Mouse (Mus musculus): ENCODE results near the gene Rasgrp2. TPM values are rescaled to one million over a fixed set of nuclear protein-coding genes. Genes with fewer than 3 reads are reported as not detected.

The Rasgrp2 gene
- polyA plus RNA-seq, 1 experiment from 2014 or later: 121 TPM

GRCm38 (mm10) chr19:6370175-6370574 lies 29.0 kb upstream of the Rasgrp2 start:
- H3K36me3 ChIP-seq (ENCODE audit: insufficient read depth, low read length): peaks cover 80% of the 10 kb centered on the region
- no peak for ATAC-seq (ENCODE audit: low FRiP score, low TSS enrichment)
- WGBS: 93% methylated on average over 2 of the region's 2 CpGs

GRCm38 (mm10) chr19:6372433-6372832 lies 26.7 kb upstream of the Rasgrp2 start:
- H3K9ac ChIP-seq (replicated peaks; ENCODE audit: low read length): no peak overlapping the region
- H3K27ac ChIP-seq (ENCODE audit: low read length): no peak overlapping the region
- no peak overlapping the region for H3K4me2 ChIP-seq (replicated peaks; ENCODE audit: low read depth, low read length)
- no peaks in the 10 kb centered on the region for H3K4me1 ChIP-seq (ENCODE audit: insufficient read depth, low read length)
- peaks cover 86% of the 10 kb centered on the region for H3K36me3 ChIP-seq (ENCODE audit: insufficient read depth, low read length)
- no peak for ATAC-seq (ENCODE audit: low FRiP score, low TSS enrichment)
- no peaks in the 10 kb centered on the region for H3K27me3 ChIP-seq (ENCODE audit: insufficient read depth, low read length)
- WGBS: 94% methylated on average over 3 of the region's 3 CpGs
- no peak overlapping the region for H3K4me3 ChIP-seq (ENCODE audit: low read length)
- H3K9me3 ChIP-seq (ENCODE audit: low read length): no peaks in the 10 kb centered on the region

More at GRCm38 (mm10) chr19:6370175-6370574, 29.0 kb upstream of the Rasgrp2 start:
- Histone ChIP-seq H3K9ac (replicated peaks; ENCODE audit: low read length) (no peak overlapping the region), H3K9me3 (ENCODE audit: low read length) (no peaks in the 10 kb centered on the region), H3K4me1 (ENCODE audit: insufficient read depth, low read length) (peaks cover 12% of the 10 kb centered on the region), H3K27ac (ENCODE audit: low read length) (no peak overlapping the region), H3K4me2 (replicated peaks; ENCODE audit: low read depth, low read length) (no peak overlapping the region), H3K27me3 (ENCODE audit: insufficient read depth, low read length) (no peaks in the 10 kb centered on the region), H3K4me3 (ENCODE audit: low read length) (no peak overlapping the region)

- Histone ChIP-seq H3K4me1 (ENCODE audit: insufficient read depth, low read length) (no peaks in the 10 kb centered on the region), H3K9me3 (ENCODE audit: low read length) (no peaks in the 10 kb centered on the region), H3K4me3 (ENCODE audit: low read length) (no peak overlapping the region), H3K27ac (ENCODE audit: low read length) (no peak overlapping the region), H3K4me2 (replicated peaks; ENCODE audit: low read depth, low read length) (no peak overlapping the region), H3K36me3 (ENCODE audit: insufficient read depth, low read length) (peaks cover 87% of the 10 kb centered on the region), H3K27me3 (ENCODE audit: insufficient read depth, low read length) (no peaks in the 10 kb centered on the region), H3K9ac (replicated peaks; ENCODE audit: low read length) (no peak overlapping the region)
- ATAC-seq (ENCODE audit: low FRiP score, low TSS enrichment): peak; percentile 49
- WGBS: 68% methylated on average over 12 of the region's 12 CpGs
These were observed 25.4 kb upstream of the Rasgrp2 start for GRCm38 (mm10) chr19:6373539-6374400.

GRCm38 (mm10) chr19:6374571-6374970 lies 24.6 kb upstream of the Rasgrp2 start:
- H3K36me3 ChIP-seq (ENCODE audit: insufficient read depth, low read length): peaks cover 82% of the 10 kb centered on the region
- 96% methylated on average over 9 of the region's 10 CpGs for WGBS
- H3K4me2 ChIP-seq (replicated peaks; ENCODE audit: low read depth, low read length): no peak overlapping the region
- H3K4me1 ChIP-seq (ENCODE audit: insufficient read depth, low read length): no peaks in the 10 kb centered on the region
- 0 out of 2 replicates have a peak, but pooled peaks have one; percentile 5 for ATAC-seq (ENCODE audit: low FRiP score, low TSS enrichment)
- H3K9me3 ChIP-seq (ENCODE audit: low read length): no peaks in the 10 kb centered on the region
- H3K4me3 ChIP-seq (ENCODE audit: low read length): no peak overlapping the region
- H3K9ac ChIP-seq (replicated peaks; ENCODE audit: low read length): no peak overlapping the region
- no peak overlapping the region for H3K27ac ChIP-seq (ENCODE audit: low read length)
- no peaks in the 10 kb centered on the region for H3K27me3 ChIP-seq (ENCODE audit: insufficient read depth, low read length)

GRCm38 (mm10) chr19:6375423-6376254 lies 23.5 kb upstream of the Rasgrp2 start:
- no peak overlapping the region for H3K9ac ChIP-seq (replicated peaks; ENCODE audit: low read length)
- ATAC-seq (ENCODE audit: low FRiP score, low TSS enrichment): no peak; the same call in 1 of the 2 replicates
- H3K36me3 ChIP-seq (ENCODE audit: insufficient read depth, low read length): peaks cover 78% of the 10 kb centered on the region
- H3K9me3 ChIP-seq (ENCODE audit: low read length): no peaks in the 10 kb centered on the region
- no peak overlapping the region for H3K27ac ChIP-seq (ENCODE audit: low read length)
- no peak overlapping the region for H3K4me3 ChIP-seq (ENCODE audit: low read length)
- no peak overlapping the region for H3K4me2 ChIP-seq (replicated peaks; ENCODE audit: low read depth, low read length)
- 89% methylated on average over 39 of the region's 42 CpGs for WGBS
- H3K4me1 ChIP-seq (ENCODE audit: insufficient read depth, low read length): no peaks in the 10 kb centered on the region
- no peaks in the 10 kb centered on the region for H3K27me3 ChIP-seq (ENCODE audit: insufficient read depth, low read length)

GRCm38 (mm10) chr19:6376255-6376564 lies 22.9 kb upstream of the Rasgrp2 start:
- ATAC-seq (ENCODE audit: low FRiP score, low TSS enrichment): no peak
- no peaks in the 10 kb centered on the region for H3K4me1 ChIP-seq (ENCODE audit: insufficient read depth, low read length)
- H3K4me3 ChIP-seq (ENCODE audit: low read length): no peak overlapping the region
- no peaks in the 10 kb centered on the region for H3K27me3 ChIP-seq (ENCODE audit: insufficient read depth, low read length)
- no peak overlapping the region for H3K27ac ChIP-seq (ENCODE audit: low read length)
- no peaks in the 10 kb centered on the region for H3K9me3 ChIP-seq (ENCODE audit: low read length)
- peaks cover 72% of the 10 kb centered on the region for H3K36me3 ChIP-seq (ENCODE audit: insufficient read depth, low read length)
- no peak overlapping the region for H3K4me2 ChIP-seq (replicated peaks; ENCODE audit: low read depth, low read length)
- WGBS: 83% methylated on average over 14 of the region's 14 CpGs
- no peak overlapping the region for H3K9ac ChIP-seq (replicated peaks; ENCODE audit: low read length)

- Histone ChIP-seq H3K27me3 (ENCODE audit: insufficient read depth, low read length) (no peaks in the 10 kb centered on the region), H3K36me3 (ENCODE audit: insufficient read depth, low read length) (peaks cover 68% of the 10 kb centered on the region), H3K4me3 (ENCODE audit: low read length) (no peak overlapping the region), H3K4me1 (ENCODE audit: insufficient read depth, low read length) (no peaks in the 10 kb centered on the region), H3K9me3 (ENCODE audit: low read length) (no peaks in the 10 kb centered on the region), H3K27ac (ENCODE audit: low read length) (no peak overlapping the region), H3K9ac (replicated peaks; ENCODE audit: low read length) (no peak overlapping the region), H3K4me2 (replicated peaks; ENCODE audit: low read depth, low read length) (no peak overlapping the region)
- 80% methylated on average over 2 of the region's 2 CpGs for WGBS
- no peak for ATAC-seq (ENCODE audit: low FRiP score, low TSS enrichment)
These were observed 22.5 kb upstream of the Rasgrp2 start for GRCm38 (mm10) chr19:6376643-6377042.

- Histone ChIP-seq H3K36me3 (ENCODE audit: insufficient read depth, low read length) (peaks cover 60% of the 10 kb centered on the region), H3K27me3 (ENCODE audit: insufficient read depth, low read length) (no peaks in the 10 kb centered on the region), H3K4me1 (ENCODE audit: insufficient read depth, low read length) (no peaks in the 10 kb centered on the region; the same call in 1 of the 2 replicates), H3K27ac (ENCODE audit: low read length) (no peak overlapping the region), H3K9me3 (ENCODE audit: low read length) (no peaks in the 10 kb centered on the region), H3K4me2 (replicated peaks; ENCODE audit: low read depth, low read length) (no peak overlapping the region), H3K4me3 (ENCODE audit: low read length) (no peak overlapping the region), H3K9ac (replicated peaks; ENCODE audit: low read length) (no peak overlapping the region)
- ATAC-seq (ENCODE audit: low FRiP score, low TSS enrichment): no peak
- 71% methylated on average over 11 of the region's 11 CpGs for WGBS
These were observed 21.7 kb upstream of the Rasgrp2 start for GRCm38 (mm10) chr19:6377327-6378040.

- Histone ChIP-seq H3K4me1 (ENCODE audit: insufficient read depth, low read length) (peaks cover 31% of the 10 kb centered on the region), H3K27ac (ENCODE audit: low read length) (no peak overlapping the region), H3K4me2 (replicated peaks; ENCODE audit: low read depth, low read length) (no peak overlapping the region), H3K9me3 (ENCODE audit: low read length) (no peaks in the 10 kb centered on the region), H3K4me3 (ENCODE audit: low read length) (no peak overlapping the region), H3K9ac (replicated peaks; ENCODE audit: low read length) (no peak overlapping the region), H3K27me3 (ENCODE audit: insufficient read depth, low read length) (no peaks in the 10 kb centered on the region), H3K36me3 (ENCODE audit: insufficient read depth, low read length) (peaks cover 31% of the 10 kb centered on the region)
- 91% methylated on average over 9 of the region's 9 CpGs for WGBS
- no peak for ATAC-seq (ENCODE audit: low FRiP score, low TSS enrichment)
These were observed 18.6 kb upstream of the Rasgrp2 start for GRCm38 (mm10) chr19:6380411-6381166.
